Mouse (Mus musculus): Measurements from ENCODE around the gene Ccdc97. TPM values are rescaled to one million over a fixed set of nuclear protein-coding genes. Genes with fewer than 3 reads are reported as not detected.
A peak's percentile ranks its signal among the peaks of the same experiment; 100 is the strongest.

Ccdc97 gene
- total RNA-seq, 2 experiments from 2014 or later, result 61.2 TPM

- intact Hi-C loops (cut with DNase I), result no loop called here
- DNase-seq (ENCODE audit: low spot score in 2 of 2), result no peak
These were observed 18.2 kb downstream of the Ccdc97 start for GRCm38 (mm10) chr7:25700732-25701131.

DNA sequence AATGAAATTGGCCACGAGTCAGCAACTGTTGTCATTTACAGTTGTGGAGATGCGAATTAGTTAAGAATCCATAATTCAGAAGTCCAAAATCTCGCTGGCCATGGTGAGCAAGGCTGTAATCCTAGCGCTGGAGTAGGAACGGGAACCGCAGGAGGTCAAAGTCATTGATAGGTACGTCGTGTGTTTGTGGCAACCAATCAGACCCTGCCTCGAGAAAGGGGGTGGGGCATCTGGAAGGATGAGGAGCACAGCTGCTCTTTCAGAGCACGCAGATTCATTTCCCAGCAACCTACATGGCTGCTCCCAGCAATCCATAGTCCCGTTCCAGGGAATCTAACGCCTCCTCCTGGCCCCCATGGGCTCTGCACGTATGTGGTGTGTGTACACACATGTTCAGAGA lies 19.0 kb downstream of the Ccdc97 start:
- no peak for DNase-seq (ENCODE audit: low spot score in 2 of 2)
- intact Hi-C loops (cut with DNase I), result no loop called here

- intact Hi-C loops (cut with DNase I), result no loop called here
- DNase-seq (ENCODE audit: low spot score in 2 of 2), result no peak
These were observed 24.8 kb downstream of the Ccdc97 start for GRCm38 (mm10) chr7:25694104-25694503.

DNA sequence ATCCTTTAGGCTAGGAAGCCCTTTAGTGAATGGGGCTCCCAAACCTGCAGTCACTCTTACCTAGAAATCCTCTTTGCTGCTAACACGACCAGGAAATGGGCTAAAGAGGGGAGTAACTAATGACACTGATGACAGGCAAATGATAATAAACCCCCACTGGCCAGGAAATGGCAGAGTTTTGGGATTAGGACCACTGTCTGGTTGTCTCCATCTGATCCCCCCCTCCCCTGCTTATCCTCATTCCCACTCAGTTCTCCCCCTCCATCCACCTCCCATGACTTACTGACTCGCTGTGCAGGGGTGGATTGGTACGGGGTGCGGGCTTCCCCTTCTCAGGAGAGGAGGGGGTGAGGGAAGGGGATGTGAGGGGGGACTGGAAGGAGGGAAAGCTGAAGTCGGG lies 28.8 kb downstream of the Ccdc97 start:
- intact Hi-C loops (cut with DNase I), result no loop called here
- DNase-seq (ENCODE audit: low spot score in 2 of 2), result no peak

DNA sequence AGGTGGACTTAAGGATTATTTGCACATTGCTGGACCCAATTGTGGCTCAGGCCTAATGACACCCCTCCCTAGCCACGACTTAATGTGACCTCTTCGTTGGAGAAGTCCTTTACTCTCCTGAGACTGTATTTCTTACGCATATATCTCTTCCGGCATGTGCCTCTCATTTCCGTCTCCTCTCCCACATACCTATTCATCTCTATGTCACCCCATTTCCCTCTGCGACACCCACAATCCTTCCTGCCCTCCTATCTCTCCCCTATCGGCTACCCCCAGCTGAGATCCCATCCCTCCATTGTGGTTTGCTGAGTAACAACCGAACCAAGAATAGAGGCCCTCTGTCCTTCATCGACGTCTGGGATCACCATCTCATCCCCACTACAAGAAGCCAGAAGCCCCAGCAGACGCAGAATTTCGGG lies 29.3 kb downstream of the Ccdc97 start:
- DNase-seq (ENCODE audit: low spot score in 2 of 2), result no peak
- intact Hi-C loops (cut with DNase I), result no loop called here

- intact Hi-C loops (cut with DNase I), result no loop called here
- no peak for DNase-seq (ENCODE audit: low spot score in 2 of 2)
These were observed 29.9 kb downstream of the Ccdc97 start for GRCm38 (mm10) chr7:25688810-25689586.

DNA sequence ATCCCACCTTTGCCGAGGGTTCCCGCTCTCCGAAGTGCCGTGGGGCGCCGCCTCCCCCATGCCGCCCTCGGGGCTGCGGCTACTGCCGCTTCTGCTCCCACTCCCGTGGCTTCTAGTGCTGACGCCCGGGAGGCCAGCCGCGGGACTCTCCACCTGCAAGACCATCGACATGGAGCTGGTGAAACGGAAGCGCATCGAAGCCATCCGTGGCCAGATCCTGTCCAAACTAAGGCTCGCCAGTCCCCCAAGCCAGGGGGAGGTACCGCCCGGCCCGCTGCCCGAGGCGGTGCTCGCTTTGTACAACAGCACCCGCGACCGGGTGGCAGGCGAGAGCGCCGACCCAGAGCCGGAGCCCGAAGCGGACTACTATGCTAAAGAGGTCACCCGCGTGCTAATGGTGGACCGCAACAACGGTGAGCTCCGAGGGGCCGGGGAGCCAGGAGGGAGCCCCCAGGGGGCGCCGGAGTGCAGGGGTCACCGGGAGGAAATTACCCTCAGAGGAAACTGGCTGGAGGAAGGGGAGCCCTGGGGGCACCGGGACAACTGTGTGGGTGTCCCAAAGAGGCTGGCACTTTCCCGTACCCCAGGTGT lies 31.0 kb downstream of the Ccdc97 start:
- DNase-seq (ENCODE audit: low spot score in 2 of 2), result no peak
- intact Hi-C loops (cut with DNase I), result no loop called here

- intact Hi-C loops (cut with DNase I), result no loop called here
- DNase-seq (ENCODE audit: low spot score in 2 of 2), result peak in 1 of 2 experiments; percentile 50
These were observed 32.0 kb downstream of the Ccdc97 start, which contains the start of gene Tgfb1 for GRCm38 (mm10) chr7:25686680-25687531. Gene Tgfb1 (plus strand): TSS chr7:25687002.

GRCm38 (mm10) chr7:25685926-25686470 lies 32.9 kb downstream of the Ccdc97 start:
- no peak for DNase-seq (ENCODE audit: low spot score in 2 of 2)
- intact Hi-C loops (cut with DNase I), result no loop called here

DNA sequence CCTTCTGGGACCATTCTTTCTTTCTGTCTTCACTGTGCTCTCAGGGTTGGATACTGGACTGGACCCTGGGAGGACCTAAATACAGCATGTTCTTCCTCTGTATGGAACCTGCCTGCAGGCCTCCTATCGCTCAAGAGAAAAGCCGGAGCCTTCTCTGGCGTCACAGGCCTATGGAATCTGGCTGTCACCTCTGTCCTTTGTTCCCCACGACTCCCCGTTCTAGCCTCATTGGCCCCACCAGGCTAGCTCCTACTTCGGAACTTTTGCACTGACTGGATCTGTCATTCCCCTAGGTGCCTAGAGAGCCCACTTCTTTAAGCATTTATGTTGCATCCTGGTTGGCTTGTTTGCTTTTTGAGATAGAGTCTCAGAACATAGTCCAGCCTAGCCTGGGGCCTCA lies 34.2 kb downstream of the Ccdc97 start:
- intact Hi-C loops (cut with DNase I), result loop anchor here (5.0 kb wide), 1 partner anchor 33 kb away; the partner anchor contains the start of gene Ccdc97
- DNase-seq (ENCODE audit: low spot score in 2 of 2), result no peak

DNA sequence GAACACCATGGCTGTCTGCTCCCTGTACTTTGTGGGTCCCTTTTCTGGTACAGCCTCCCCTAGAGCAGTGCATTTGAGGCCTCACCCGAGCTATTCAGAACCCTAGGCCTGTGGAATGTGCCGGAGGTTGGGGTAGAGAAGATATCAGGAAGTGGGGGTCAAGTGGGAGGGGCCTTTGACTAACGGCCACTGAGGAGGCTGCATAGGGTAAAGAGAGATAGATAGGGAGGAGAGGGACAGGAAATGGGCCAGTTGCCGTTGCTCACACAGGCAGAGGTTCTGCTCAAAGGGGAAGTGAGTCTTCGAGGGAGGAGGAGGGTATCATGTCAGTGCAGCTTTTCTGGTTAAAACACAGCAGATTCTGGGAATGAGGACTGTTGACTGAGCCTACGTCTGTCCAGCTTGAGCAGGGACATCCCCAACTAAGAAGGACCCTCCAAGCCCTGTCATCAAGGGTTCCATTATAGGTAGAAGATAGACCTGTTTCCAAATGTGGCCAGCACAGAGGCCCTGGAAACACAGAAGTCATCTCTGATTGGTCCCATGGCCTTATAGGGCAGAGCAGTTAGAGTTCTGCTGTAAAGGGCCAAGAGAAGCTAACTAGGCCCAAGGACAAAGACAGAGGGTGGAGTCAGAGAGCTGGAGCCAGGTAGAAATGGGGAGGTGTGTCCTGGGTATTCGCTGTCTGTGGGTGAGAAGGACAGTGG lies 35.3 kb downstream of the Ccdc97 start:
- no peak for DNase-seq (ENCODE audit: low spot score in 2 of 2)
- intact Hi-C loops (cut with DNase I), result loop anchor here (5.0 kb wide), 1 partner anchor 34 kb away; the partner anchor contains the start of gene Ccdc97

DNA sequence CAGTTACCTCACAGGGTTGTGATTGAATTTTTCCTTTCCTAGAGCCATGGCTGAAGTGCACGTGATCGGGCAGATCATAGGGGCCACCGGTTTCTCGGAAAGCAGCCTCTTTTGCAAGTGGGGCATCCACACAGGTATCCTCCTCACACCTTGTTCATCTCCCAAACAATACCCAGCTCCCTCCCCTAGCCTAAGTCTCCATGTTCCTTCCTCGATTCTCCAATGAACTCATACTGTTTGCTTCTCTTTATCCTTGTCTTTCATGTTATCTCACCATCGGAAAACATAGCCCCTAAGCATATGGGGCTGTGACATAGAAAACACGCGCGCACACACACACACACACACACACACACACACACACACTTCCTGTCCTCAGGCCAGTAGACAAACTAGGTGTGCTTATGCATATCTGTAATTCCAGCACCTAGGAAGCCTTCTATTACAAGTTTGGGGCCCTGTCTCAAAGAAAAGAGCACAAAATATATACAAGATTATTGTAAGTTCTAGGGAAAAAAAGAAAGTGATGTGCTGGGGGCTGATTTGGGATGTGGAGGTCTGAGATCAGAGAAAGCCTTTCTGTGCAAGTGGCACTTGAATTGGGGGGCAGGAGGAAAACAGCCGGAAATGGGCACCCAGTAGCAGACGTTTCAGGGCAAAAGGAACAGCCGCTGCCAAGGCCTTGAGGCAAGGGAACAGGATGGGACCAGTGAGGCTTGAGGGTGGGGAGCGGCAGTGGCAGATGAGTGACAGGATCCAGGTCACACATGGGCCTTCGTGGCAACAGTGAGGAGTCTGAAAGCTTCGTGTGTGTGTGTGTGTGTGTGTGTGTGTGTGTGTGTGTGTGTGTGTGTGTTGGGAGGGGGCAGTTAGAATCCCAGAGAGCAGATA lies 37.3 kb downstream of the Ccdc97 start:
- intact Hi-C loops (cut with DNase I), result loop anchor here (5.0 kb wide), 1 partner anchor 36 kb away; the partner anchor contains the start of gene Ccdc97

DNA sequence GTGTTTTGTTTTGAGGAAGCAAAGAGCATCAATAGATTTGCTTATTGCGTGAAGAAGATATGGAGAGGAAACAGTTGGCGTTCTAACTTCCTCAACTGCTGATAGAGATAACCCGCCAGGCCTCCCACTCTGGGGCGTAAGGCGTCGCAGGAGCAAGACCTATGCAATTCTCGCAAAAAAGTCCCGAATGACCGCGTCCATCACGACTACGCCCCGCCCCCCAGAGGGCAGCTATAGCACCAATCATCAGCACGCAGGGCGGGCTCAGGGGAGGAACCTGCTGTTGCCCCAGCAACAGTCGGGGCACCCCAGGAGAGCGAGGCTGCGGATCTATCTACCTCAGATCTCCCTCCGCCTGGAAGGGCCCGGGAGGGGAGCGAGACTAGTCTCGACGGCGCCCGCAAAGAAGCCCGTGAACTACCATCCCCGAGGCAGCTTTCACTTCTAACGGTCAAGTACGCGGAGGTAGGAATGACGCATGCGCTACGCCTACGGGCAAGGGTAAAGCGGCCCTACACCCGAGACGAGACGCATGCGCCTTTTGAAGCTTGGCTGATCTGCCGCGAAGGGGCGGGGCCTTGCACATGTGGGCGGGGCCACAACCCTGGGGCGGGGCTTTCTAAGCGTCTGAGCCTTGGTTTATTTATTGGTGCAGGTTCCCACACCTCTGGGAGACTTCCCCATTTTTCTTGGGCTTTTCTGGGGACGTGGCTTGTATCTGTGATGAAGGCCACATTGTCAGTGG lies 38.2 kb downstream of the Ccdc97 start, which contains the start of gene B9d2:
B9d2 (plus strand) TSS at position 267 of the 745 bp plus-strand sequence.
- peak; percentile 94 to 95 for DNase-seq (ENCODE audit: low spot score in 2 of 2)
- intact Hi-C loops (cut with DNase I), result loop anchor here (5.0 kb wide), 1 partner anchor 37 kb away; the partner anchor contains the start of gene Ccdc97

More for the DNA sequence above, 37.3 kb downstream of the Ccdc97 start:
- no peak for DNase-seq (ENCODE audit: low spot score in 2 of 2)

- no peak for DNase-seq (ENCODE audit: low spot score in 2 of 2)
- intact Hi-C loops (cut with DNase I), result loop anchor here (5.0 kb wide), 1 partner anchor 37 kb away; the partner anchor contains the start of gene Ccdc97
These were observed 38.9 kb downstream of the Ccdc97 start for GRCm38 (mm10) chr7:25679971-25680370.

DNA sequence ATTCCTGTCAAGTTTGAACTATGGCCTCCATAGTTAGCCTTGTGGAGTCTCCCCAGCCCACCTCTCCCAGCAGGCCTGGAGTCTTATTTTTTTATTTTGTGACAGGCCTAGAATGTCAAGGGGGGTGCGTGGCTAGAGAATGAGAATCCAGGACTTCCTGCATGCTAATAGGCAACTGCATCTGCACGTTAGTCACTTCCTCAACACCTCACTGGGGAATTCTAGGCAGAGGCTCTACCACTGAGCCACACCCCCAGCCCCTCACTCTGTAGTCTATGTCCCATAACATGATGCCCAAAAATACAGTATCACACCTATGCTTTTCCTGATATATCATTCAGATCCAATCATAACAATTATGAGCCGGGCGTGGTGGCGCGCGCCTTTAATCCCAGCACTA lies 41.9 kb downstream of the Ccdc97 start:
- no peak for DNase-seq (ENCODE audit: low spot score in 2 of 2)
- intact Hi-C loops (cut with DNase I), result no loop called here

- intact Hi-C loops (cut with DNase I), result no loop called here
- DNase-seq (ENCODE audit: low spot score in 2 of 2), result peak; percentile 91
These were observed 42.7 kb downstream of the Ccdc97 start for GRCm38 (mm10) chr7:25676085-25676781.

DNA sequence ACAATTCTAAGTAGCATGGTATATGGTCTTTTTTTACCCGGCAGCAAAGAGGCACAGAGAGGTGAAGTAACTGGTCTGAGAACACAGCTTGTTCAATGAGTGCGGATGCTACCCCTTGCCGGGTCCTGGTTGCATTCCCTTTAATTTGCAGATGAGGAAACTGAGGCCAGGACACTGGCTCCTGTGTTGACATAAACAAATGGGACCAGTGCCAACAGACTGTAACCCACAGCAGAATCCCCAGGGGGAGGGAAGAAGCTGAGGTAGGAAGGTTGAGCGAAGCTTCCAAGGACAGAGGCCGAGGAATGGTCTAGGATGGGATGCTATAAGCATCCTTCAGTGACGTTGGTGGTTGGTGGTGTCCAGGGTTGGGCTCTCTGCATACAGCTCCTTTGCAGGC lies 43.5 kb downstream of the Ccdc97 start:
- DNase-seq (ENCODE audit: low spot score in 2 of 2), result no peak
- intact Hi-C loops (cut with DNase I), result no loop called here
